In genomic region chr11:52344991-52345777, GRCm38 (mm10) we compare ENCODE assay signal across 15 mouse cellular contexts. TPM values are rescaled to one million over a fixed set of nuclear protein-coding genes. Genes with fewer than 3 reads are reported as not detected.
DNase-seq lines count a peak whose midpoint lies in the region; ATAC-seq and TF ChIP-seq lines count a peak whose summit lies in the region.
"Had no signal": no experiment of that assay in that cellular context is flagged by ENCODE, and none has a peak within 500 bp of the region (broad histone marks: within the 10 kb centered on the region; RNA-seq: fewer than 3 reads in every experiment).

No protein-coding gene starts in this region.

- no peaks in the 10 kb centered on the region for H3K9me3 ChIP-seq in kidney, embryonic 15.5 days (replicated peaks)
- H3K9me3 ChIP-seq in E14TG2a.4 (ENCODE audit: low read length) = peaks cover 3% of the 10 kb centered on the region; the same call in 1 of the 2 replicates
- H3K9me3 ChIP-seq: forebrain, embryonic 13.5 days; intestine, embryonic 15.5 days; lung, embryonic 15.5 days had no signal

- no peaks in the 10 kb centered on the region for H3K36me3 ChIP-seq in kidney, embryonic 15.5 days
- H3K36me3 ChIP-seq in E14TG2a.4 (ENCODE audit: insufficient read depth, low read length) = no peaks in the 10 kb centered on the region
- H3K36me3 ChIP-seq: intestine, embryonic 15.5 days; lung, embryonic 15.5 days had no signal

- H3K9ac ChIP-seq in kidney, embryonic 15.5 days = no peak overlapping the region
- H3K9ac ChIP-seq: forebrain, embryonic 13.5 days; intestine, embryonic 15.5 days had no signal

- H3K4me2 ChIP-seq in kidney, embryonic 15.5 days = 0 out of 2 replicates have a peak overlapping the region, but pooled peaks have one; percentile 65

- TF ChIP-seq POLR2A in cortical plate, adult 2 months (IDR thresholded peaks at IDR 0.05; ENCODE audit: extremely low read depth, insufficient read depth, low read length) = no peak

- H3K4me1 ChIP-seq in kidney, embryonic 15.5 days = peaks cover 21% of the 10 kb centered on the region
- peaks cover 75% of the 10 kb centered on the region for H3K4me1 ChIP-seq in E14TG2a.4 (replicated peaks; ENCODE audit: low read depth, low read length)
- H3K4me1 ChIP-seq in cortical plate, adult 2 months (ENCODE audit: control insufficient read depth, insufficient read depth, low read length) = no peaks in the 10 kb centered on the region

- no peak for DNase-seq in kidney, postnatal 25 days
- peak; percentile 57 for DNase-seq in thymus, postnatal 0 days (ENCODE audit: low spot score)
- no peak for DNase-seq in urinary bladder, postnatal 36 days (ENCODE audit: low spot score in 2 of 2)
- DNase-seq in kidney, adult 8-10 months = no peak
- DNase-seq: adrenal gland, postnatal 36 days; cerebellum, postnatal 36 days; gastrocnemius, adult 2 months; heart, postnatal 14 days; kidney, postnatal 14 days had no signal

- no peak overlapping the region for H3K27ac ChIP-seq in kidney, embryonic 15.5 days
- H3K27ac ChIP-seq in cortical plate, adult 2 months (ENCODE audit: insufficient read depth, low read length) = peak overlapping the region; percentile 27; the same call in 1 of the 2 replicates
- H3K27ac ChIP-seq: forebrain, embryonic 13.5 days; gastrocnemius, adult 2 months; intestine, embryonic 15.5 days; lung, embryonic 15.5 days had no signal

- ATAC-seq in kidney, embryonic 15.5 days (replicated peaks; ENCODE audit: low FRiP score) = no peak

- H3K4me3 ChIP-seq in kidney, embryonic 15.5 days (replicated peaks) = no peak overlapping the region
- H3K4me3 ChIP-seq in E14TG2a.4 (replicated peaks; ENCODE audit: low read length) = 0 out of 2 replicates have a peak overlapping the region, but pooled peaks have one; percentile 10
- H3K4me3 ChIP-seq in cortical plate, adult 2 months (ENCODE audit: insufficient read depth, low read length) = no peak overlapping the region
- H3K4me3 ChIP-seq: gastrocnemius, adult 2 months had no signal

- TF ChIP-seq CTCF in E14TG2a.4 (conservative IDR thresholded peaks at IDR 0.05; ENCODE audit: low read length) = no peak
- no peak for TF ChIP-seq CTCF in cortical plate, adult 2 months (IDR thresholded peaks at IDR 0.05; ENCODE audit: extremely low read depth, insufficient read depth, low read length)

- 77% methylated on average over 12 of the region's 12 CpGs for WGBS in kidney, embryonic 15.5 days

- no peaks in the 10 kb centered on the region for H3K27me3 ChIP-seq in kidney, embryonic 15.5 days
- H3K27me3 ChIP-seq in E14TG2a.4 (ENCODE audit: insufficient read depth, low read length) = no peaks in the 10 kb centered on the region
- H3K27me3 ChIP-seq: forebrain, embryonic 13.5 days; intestine, embryonic 15.5 days; lung, embryonic 15.5 days had no signal

RNA-seq across cellular contexts. Expression of gene Vdac1, which starts 15.5 kb away (rescaled TPM):
- polyA plus RNA-seq in kidney, embryonic 15.5 days (2015; fragmentation: Nextera tagmentation; extraction: Ambion mirVana) = 336 and 358 TPM in 2 replicates
- polyA plus RNA-seq in cortical plate, adult 2 months (2012; rRNA removed) = 355 and 362 TPM in 2 replicates
- polyA plus RNA-seq in thymus, postnatal 0 days (2015; fragmentation: Nextera tagmentation; extraction: Ambion mirVana) = 226 and 233 TPM in 2 replicates

RNA-seq across cellular contexts. Expression of gene 9530068E07Rik, which starts 51.0 kb away (rescaled TPM):
- polyA plus RNA-seq in kidney, embryonic 15.5 days (2015; fragmentation: Nextera tagmentation; extraction: Ambion mirVana) = 217 and 219 TPM in 2 replicates
- 78.5 and 79.1 TPM in 2 replicates for polyA plus RNA-seq in cortical plate, adult 2 months (2012; rRNA removed)
- 85.6 and 89.6 TPM in 2 replicates for polyA plus RNA-seq in thymus, postnatal 0 days (2015; fragmentation: Nextera tagmentation; extraction: Ambion mirVana)
